Mouse (Mus musculus) MEL (cell line): ENCODE measurements at regions not wholly inside any gene's neighbourhood (a gene's known extent, or its start where the extent isn't known, plus 50 kb on each side); places are given as distances from the start of the nearest gene placed in this dataset.

Experiments used
- DNase-seq: peaks from one replicate; pipeline ENCODE4 v3.0.0; 2011; ENCODE audit warnings: low read depth, low spot score
- H3K27ac ChIP-seq: 2 replicates; pipeline ENCODE4 v1.5.1; 2012; ENCODE audit warnings: low read depth, mild to moderate bottlenecking, control low read depth, low read length, moderate library complexity; ENCODE audit not compliant: control insufficient read depth
- H3K27me3 ChIP-seq, 2 experiments: fragments of 150-350 bp in 1 of 2; sonication (generic) in 1 of 2; 2 replicates each; pipeline ENCODE4 v1.6.1; 2012; ENCODE audit warnings: low read length in 2 of 2, mild to moderate bottlenecking in 2 of 2, improper control_type of control experiment in 1 of 2, moderate library complexity in 1 of 2; ENCODE audit not compliant: insufficient read depth in 2 of 2, control insufficient read depth in 1 of 2
- H3K36me3 ChIP-seq, 2 experiments: 2 replicates each; pipeline ENCODE4 v1.6.1; 2012 to 2014; ENCODE audit warnings: low read length in 2 of 2, improper control_type of control experiment in 1 of 2, inconsistent platforms in 1 of 2, mild to moderate bottlenecking in 1 of 2; ENCODE audit not compliant: insufficient read depth in 2 of 2, control insufficient read depth in 1 of 2
- H3K4me1 ChIP-seq, 2 experiments: fragments of 150-350 bp in 1 of 2; sonication (generic) in 1 of 2; 2 replicates each; pipeline ENCODE4 v1.6.1; 2012; ENCODE audit warnings: low read length in 2 of 2, improper control_type of control experiment in 1 of 2, mild to moderate bottlenecking in 1 of 2; ENCODE audit not compliant: insufficient read depth in 2 of 2, control insufficient read depth in 1 of 2
- H3K4me3 ChIP-seq, 2 experiments: fragments of 150-350 bp in 1 of 2; sonication (generic) in 1 of 2; 2 replicates each; pipeline ENCODE4 v1.5.1; 2012; ENCODE audit warnings: low read depth in 2 of 2, low read length in 2 of 2, mild to moderate bottlenecking in 2 of 2, moderate library complexity in 2 of 2, control low read depth in 1 of 2, improper control_type of control experiment in 1 of 2; ENCODE audit not compliant: control insufficient read depth in 1 of 2, insufficient read depth in 1 of 2
- H3K79me2 ChIP-seq: 2 replicates; pipeline ENCODE4 v1.6.1; 2012; ENCODE audit warnings: mild to moderate bottlenecking, low read length, moderate library complexity; ENCODE audit not compliant: control insufficient read depth, poor library complexity, insufficient read depth
- H3K9ac ChIP-seq: 2 replicates; pipeline ENCODE4 v1.6.1; 2012; ENCODE audit warnings: low read depth, mild to moderate bottlenecking, control low read depth, low read length, moderate library complexity; ENCODE audit not compliant: control insufficient read depth, poor library complexity, severe bottlenecking
- H3K9me3 ChIP-seq: fragments of 150-350 bp; sonication (generic); replicated peaks from 2 replicates; pipeline ENCODE4 v1.6.1; 2012; ENCODE audit warnings: mild to moderate bottlenecking, low read length, improper control_type of control experiment, moderate library complexity; ENCODE audit not compliant: insufficient read depth
- CHD1 ChIP-seq: IDR thresholded peaks from 2 replicates; pipeline ENCODE4 v1.6.1; 2012; ENCODE audit warnings: low read depth, mild to moderate bottlenecking, inconsistent platforms, low read length, improper control_type of control experiment
- CHD2 ChIP-seq: IDR thresholded peaks from 2 replicates; pipeline ENCODE4 v1.6.1; 2011; ENCODE audit warnings: low read length, improper control_type of control experiment
- E2F4 ChIP-seq: IDR thresholded peaks from 2 replicates; pipeline ENCODE4 v1.6.1; 2011; ENCODE audit warnings: low read depth, low read length, improper control_type of control experiment, borderline replicate concordance
- GABPA ChIP-seq: IDR thresholded peaks from 2 replicates; pipeline ENCODE4 v1.6.1; 2012; ENCODE audit warnings: low read depth, mild to moderate bottlenecking, inconsistent platforms, low read length, improper control_type of control experiment, moderate library complexity
- JUND ChIP-seq: IDR thresholded peaks from 2 replicates; pipeline ENCODE4 v1.6.1; 2011; ENCODE audit warnings: low read depth, mild to moderate bottlenecking, improper control_type of control experiment, low read length
- MAFK ChIP-seq: IDR thresholded peaks from 2 replicates; pipeline ENCODE4 v1.6.1; 2011; ENCODE audit warnings: low read depth, mild to moderate bottlenecking, low read length, improper control_type of control experiment, borderline replicate concordance
- MAX ChIP-seq: IDR thresholded peaks from 2 replicates; pipeline ENCODE4 v1.6.1; 2011; ENCODE audit warnings: low read length, improper control_type of control experiment
- MEF2A ChIP-seq: IDR thresholded peaks from 2 replicates; pipeline ENCODE4 v1.6.1; 2014; ENCODE audit warnings: low read depth, mild to moderate bottlenecking, inconsistent platforms, low read length, improper control_type of control experiment; ENCODE audit not compliant: poor library complexity, insufficient replicate concordance, severe bottlenecking; ENCODE audit errors: extremely low read depth
- MXI1 ChIP-seq: IDR thresholded peaks from 2 replicates; pipeline ENCODE4 v1.6.1; 2011; ENCODE audit warnings: mild to moderate bottlenecking, low read depth, low read length, improper control_type of control experiment
- MYC ChIP-seq: IDR thresholded peaks from 2 replicates; pipeline ENCODE4 v1.6.1; 2011; ENCODE audit warnings: low read depth, mild to moderate bottlenecking, low read length, improper control_type of control experiment, moderate library complexity
- NRF1 ChIP-seq: IDR thresholded peaks from 2 replicates; pipeline ENCODE4 v1.6.1; 2014; ENCODE audit warnings: low read depth, mild to moderate bottlenecking, inconsistent platforms, low read length, improper control_type of control experiment, moderate library complexity; ENCODE audit not compliant: poor library complexity, insufficient read depth, severe bottlenecking
- RCOR1 ChIP-seq: IDR thresholded peaks from 2 replicates; pipeline ENCODE4 v1.6.1; 2012; ENCODE audit warnings: low read depth, mild to moderate bottlenecking, inconsistent platforms, low read length, improper control_type of control experiment
- UBTF ChIP-seq: IDR thresholded peaks from 2 replicates; pipeline ENCODE4 v1.6.1; 2012; ENCODE audit warnings: low read depth, mild to moderate bottlenecking, inconsistent platforms, low read length, improper control_type of control experiment, moderate library complexity, borderline replicate concordance; ENCODE audit not compliant: insufficient read depth
- USF2 ChIP-seq, 2 experiments: IDR thresholded peaks; 2 replicates each; pipeline ENCODE4 v1.6.1; 2011 to 2012; ENCODE audit warnings: improper control_type of control experiment in 2 of 2, low read length in 2 of 2, borderline replicate concordance in 1 of 2, inconsistent platforms in 1 of 2, low read depth in 1 of 2, mild to moderate bottlenecking in 1 of 2; ENCODE audit not compliant: insufficient read depth in 1 of 2
- ZC3H11A ChIP-seq: IDR thresholded peaks from 2 replicates; pipeline ENCODE4 v1.6.1; 2012; ENCODE audit warnings: low read depth, mild to moderate bottlenecking, inconsistent platforms, low read length, improper control_type of control experiment
- ZKSCAN1 ChIP-seq: IDR thresholded peaks from 2 replicates; pipeline ENCODE4 v1.6.1; 2012; ENCODE audit warnings: low read depth, mild to moderate bottlenecking, inconsistent platforms, low read length, improper control_type of control experiment, moderate library complexity
- ZMIZ1 ChIP-seq: IDR thresholded peaks from 2 replicates; pipeline ENCODE4 v1.6.1; 2012; ENCODE audit warnings: low read depth, mild to moderate bottlenecking, inconsistent platforms, low read length, improper control_type of control experiment, moderate library complexity
- ZNF384 ChIP-seq: IDR thresholded peaks from 2 replicates; pipeline ENCODE4 v1.6.1; 2012; ENCODE audit warnings: low read depth, mild to moderate bottlenecking, inconsistent platforms, low read length, improper control_type of control experiment

DNA sequence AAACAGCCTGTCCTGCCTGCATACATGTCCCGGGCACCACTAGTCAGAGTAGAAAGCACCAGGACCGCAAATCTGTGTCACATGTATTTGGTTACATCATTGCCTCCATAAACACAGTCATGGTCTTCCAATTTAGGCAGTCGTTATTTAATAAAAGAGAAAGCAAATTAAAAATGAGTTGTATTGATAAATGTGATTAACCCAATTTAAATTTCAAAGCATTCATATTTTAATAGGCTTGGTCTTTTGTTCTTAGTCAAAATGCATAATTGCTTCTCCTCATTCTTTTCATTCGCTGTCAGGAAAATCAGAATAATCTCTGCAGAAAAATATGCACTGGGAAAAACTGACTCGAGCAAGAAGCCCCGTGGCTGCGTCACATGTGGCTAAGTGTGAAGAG lies 307.3 kb upstream of the Id4 start:
- no peaks in the 10 kb centered on the region for H3K79me2 ChIP-seq
- no peaks in the 10 kb centered on the region for H3K4me1 ChIP-seq
- H3K4me3 ChIP-seq = no peak overlapping the region
- H3K36me3 ChIP-seq = no peaks in the 10 kb centered on the region
- no peak overlapping the region for H3K27ac ChIP-seq
- DNase-seq = no peak
- no peak for TF ChIP-seq JUND
- no peak for TF ChIP-seq MAX
- no peak for TF ChIP-seq CHD2
- TF ChIP-seq ZKSCAN1 = no peak
- TF ChIP-seq RCOR1 = no peak
- no peak for TF ChIP-seq MEF2A
- no peak for TF ChIP-seq ZC3H11A
- no peak for TF ChIP-seq USF2 (IDR thresholded peaks at IDR 0.05; ENCODE audit: borderline replicate concordance in 1 of 2, insufficient read depth in 1 of 2, low read depth in 1 of 2, low read length in 2 of 2)
- TF ChIP-seq CHD1 = no peak
- no peaks in the 10 kb centered on the region for H3K9me3 ChIP-seq
- H3K9ac ChIP-seq = no peak overlapping the region
- H3K27me3 ChIP-seq = no peaks in the 10 kb centered on the region

GRCm38 (mm10) chr13:47955504-47955903 lies 305.5 kb upstream of the Id4 start:
- Histone ChIP-seq H3K27ac (no peak overlapping the region), H3K36me3 (no peaks in the 10 kb centered on the region), H3K27me3 (no peaks in the 10 kb centered on the region), H3K4me3 (no peak overlapping the region), H3K9me3 (no peaks in the 10 kb centered on the region), H3K79me2 (no peaks in the 10 kb centered on the region), H3K4me1 (no peaks in the 10 kb centered on the region), H3K9ac (no peak overlapping the region)
- DNase-seq = no peak
- TF ChIP-seq ZNF384 (no peak), ZKSCAN1 (no peak), NRF1 (no peak), MAFK (no peak), CHD2 (no peak), ZMIZ1 (no peak), GABPA (no peak), USF2 (IDR thresholded peaks at IDR 0.05; ENCODE audit: borderline replicate concordance in 1 of 2, insufficient read depth in 1 of 2, low read depth in 1 of 2, low read length in 2 of 2) (no peak), E2F4 (no peak), UBTF (no peak), MYC (no peak), CHD1 (no peak), JUND (no peak), MXI1 (no peak)
- TF ChIP-seq, all 39 proteins: peak for 0
